Mouse (Mus musculus) megakaryocyte-erythroid progenitor cell, adult 5-6 weeks (primary cell): ENCODE measurements at regions not wholly inside any gene's neighbourhood (a gene's known extent, or its start where the extent isn't known, plus 50 kb on each side); places are given as distances from the start of the nearest gene placed in this dataset.

Experiments
- ATAC-seq: replicated peaks from 2 replicates; pipeline ENCODE4 v1.8.0; 2016; ENCODE audit warnings: mild to moderate bottlenecking, inconsistent platforms; ENCODE audit not compliant: severe bottlenecking, poor library complexity, low FRiP score, low TSS enrichment

GRCm38 (mm10) chr15:37166744-37167143 lies 159.2 kb upstream of the Zfp706 start:
- ATAC-seq = no peak

DNA sequence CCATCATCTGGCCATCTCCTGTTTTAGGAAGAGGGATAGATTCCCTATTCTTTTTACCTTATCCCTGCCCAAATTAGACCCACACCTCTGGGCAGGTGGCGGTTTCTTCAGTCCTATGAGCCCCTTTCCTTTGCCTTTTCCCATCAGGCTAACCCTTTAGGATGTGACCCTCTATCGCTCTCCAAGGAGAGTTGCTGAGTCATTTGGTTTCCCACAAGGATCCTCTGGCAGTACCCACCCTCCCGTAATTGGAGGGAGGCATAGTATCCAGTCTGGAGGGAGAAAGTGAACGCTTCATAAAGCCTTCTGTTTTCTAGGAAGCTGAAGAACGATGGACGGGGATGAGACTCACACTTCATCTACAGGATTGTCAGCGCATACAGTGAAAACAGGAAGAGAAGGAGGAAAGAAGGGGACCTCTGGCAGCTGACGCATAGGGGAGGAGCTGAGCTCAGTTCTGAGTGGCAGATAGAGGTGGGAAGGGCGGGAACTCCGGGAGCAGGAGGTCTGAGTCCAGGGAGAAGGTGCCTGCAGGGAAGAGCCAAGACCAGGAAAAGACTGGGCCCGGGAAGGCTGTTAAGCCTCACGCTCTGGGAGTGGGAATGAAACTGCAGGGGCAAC lies 158.4 kb upstream of the Zfp706 start:
- ATAC-seq = no peak

GRCm38 (mm10) chr15:37165216-37165615 lies 157.6 kb upstream of the Zfp706 start:
- no peak for ATAC-seq

DNA sequence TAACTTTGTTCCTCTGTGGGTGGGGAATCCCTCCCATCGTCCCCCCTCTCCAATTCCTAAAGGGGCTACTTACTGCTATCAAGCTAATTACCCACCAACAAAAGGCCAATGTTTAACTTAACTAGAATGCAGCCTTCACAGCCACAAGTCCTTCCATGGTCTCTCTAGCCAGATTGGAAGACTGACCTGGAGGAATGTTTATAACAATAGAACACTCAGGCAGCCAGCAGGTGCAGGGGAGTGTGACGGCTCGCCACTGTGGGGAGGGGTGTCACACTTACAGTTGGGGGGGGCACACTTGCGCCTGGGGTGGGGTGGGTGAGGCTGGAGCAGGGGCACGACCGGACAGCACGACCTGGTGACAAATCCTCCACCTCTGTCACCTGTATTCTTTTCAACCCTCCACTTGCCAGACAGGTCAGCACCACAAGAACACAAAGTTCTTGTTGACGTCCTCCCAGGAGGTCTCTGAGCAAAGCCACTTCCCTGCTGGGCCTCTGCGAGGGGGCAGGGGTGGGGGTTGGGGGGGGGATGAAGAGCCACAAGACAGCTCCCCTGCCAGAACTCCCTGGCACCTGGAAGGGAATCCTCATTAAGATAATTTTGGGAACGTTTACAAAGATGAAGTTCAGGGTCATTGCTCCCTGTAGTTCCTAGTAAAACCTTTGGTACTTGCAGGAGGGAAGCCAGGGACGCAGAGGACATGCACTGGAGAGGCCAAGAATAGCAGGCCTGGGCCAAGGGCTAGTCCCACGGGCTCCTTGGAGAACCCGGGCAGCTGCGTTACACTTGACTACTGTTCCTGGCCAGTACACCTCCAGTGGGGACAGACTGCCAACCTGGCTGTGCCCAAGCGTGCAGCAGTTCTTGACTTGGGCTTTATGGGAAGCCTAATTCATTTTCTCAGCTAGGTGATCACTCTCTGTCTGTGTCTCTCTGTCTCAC lies 156.9 kb upstream of the Zfp706 start:
- no peak for ATAC-seq

DNA sequence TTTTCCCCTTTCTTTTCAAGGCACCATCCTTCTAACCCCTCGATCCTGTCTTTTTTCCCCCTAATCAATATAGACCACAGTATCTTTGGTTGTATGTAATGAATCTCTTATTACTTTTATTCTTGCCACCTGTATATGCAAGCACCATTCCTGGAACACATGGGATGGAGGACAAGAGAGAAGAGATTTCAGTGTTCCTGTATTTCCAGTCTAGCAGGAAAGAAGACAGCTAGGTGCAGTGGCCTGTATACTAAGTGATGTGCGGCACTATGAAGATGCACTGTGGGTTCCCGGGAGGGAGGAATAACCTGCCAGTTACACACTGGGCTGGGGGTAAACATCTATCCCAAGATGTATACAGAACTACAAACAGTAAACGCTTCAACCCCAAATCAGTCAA lies 152.4 kb upstream of the Zfp706 start:
- no peak for ATAC-seq

DNA sequence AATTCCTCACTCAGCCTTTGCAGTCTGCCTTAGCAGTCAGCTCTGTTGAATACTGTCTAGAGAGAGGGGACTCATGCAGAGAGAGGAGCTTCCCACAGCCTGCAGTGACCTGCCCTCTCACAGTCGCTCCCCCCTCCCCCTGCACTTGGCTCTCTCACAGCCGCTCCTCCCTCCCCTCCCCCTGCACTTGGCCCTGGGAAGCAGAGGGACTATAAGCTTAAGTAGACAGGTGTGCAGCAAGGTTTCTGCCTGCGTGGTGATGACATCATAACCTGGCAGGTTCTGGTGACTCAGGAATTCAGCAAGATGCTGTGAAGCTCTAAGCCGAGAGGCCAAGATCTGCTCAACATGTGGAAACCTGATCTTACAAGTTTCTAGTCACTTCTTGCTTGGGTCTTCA lies 151.8 kb upstream of the Zfp706 start:
- ATAC-seq = no peak

- no peak for ATAC-seq
Observed at GRCm38 (mm10) chr15:37157386-37157785, 149.8 kb upstream of the Zfp706 start.

- no peak for ATAC-seq
Observed at GRCm38 (mm10) chr15:37154934-37155333, 147.4 kb upstream of the Zfp706 start.

DNA sequence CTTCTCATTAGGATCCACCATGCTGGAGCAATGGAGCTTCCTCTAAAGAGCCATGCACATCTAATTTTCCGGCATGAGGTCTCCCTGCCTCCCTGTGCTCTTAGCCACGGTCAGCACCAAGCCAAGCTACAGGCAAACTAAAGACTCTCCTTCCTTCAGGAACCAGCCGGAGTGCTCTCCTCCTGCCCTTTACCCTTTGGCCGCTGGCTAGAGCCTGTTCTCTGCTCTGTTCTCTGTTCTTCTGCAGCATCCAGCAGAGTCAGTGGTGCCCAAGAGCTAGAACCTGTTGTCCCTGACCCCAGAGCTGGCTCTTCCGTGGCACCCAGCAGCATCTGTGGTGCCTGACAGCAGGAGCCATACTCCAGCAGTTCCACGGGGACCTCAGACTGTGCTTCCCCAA lies 145.6 kb upstream of the Zfp706 start:
- no peak for ATAC-seq

- peak; percentile 60 for ATAC-seq
Observed at GRCm38 (mm10) chr15:37135590-37136164, 128.1 kb upstream of the Zfp706 start.

GRCm38 (mm10) chr15:37134913-37135589 lies 127.5 kb upstream of the Zfp706 start:
- peak; percentile 77 for ATAC-seq

DNA sequence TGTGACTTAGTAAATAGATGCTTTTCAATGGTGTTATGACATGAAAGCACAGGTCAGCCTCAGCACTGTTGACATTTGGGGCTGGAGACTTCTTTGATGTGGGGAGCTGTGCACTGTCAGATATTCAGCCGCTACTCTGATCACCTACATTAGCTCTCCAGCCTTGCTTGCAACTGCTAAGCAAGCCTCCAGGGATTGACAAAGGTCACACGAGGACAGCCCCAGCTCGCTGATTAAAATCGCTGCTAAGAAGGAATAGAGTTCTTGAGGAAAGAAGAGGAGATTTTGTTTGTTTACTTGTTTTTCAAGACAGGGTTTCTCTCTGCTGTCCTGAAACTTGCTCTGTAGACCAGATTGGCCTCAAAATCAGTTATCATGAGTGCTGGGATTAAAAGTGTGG lies 126.8 kb upstream of the Zfp706 start:
- ATAC-seq = no peak

DNA sequence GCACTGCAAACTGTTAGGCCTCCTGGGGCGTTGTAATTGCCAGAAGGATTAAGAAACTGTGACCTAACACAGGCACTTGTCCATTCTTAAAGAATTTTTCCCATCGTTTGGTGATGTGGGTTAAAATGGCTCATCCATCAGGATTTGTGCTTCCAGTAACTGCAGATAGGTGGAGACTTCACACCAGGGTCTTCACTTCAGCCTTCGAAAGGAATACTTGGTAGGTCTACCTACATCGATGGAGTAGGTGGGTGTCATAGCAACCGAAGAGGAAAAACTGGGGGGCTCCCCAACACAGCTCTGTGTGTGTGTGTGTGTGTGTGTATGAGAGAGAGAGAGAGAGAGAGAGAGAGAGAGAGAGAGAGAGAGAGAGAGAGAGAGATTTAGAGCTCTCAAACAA lies 126.3 kb upstream of the Zfp706 start:
- ATAC-seq = no peak

- ATAC-seq = no peak
Observed at GRCm38 (mm10) chr15:37127681-37128080, 120.1 kb upstream of the Zfp706 start.

GRCm38 (mm10) chr15:37127170-37127569 lies 119.6 kb upstream of the Zfp706 start:
- no peak for ATAC-seq

- no peak for ATAC-seq
Observed at GRCm38 (mm10) chr15:37125823-37126222, 118.2 kb upstream of the Zfp706 start.

DNA sequence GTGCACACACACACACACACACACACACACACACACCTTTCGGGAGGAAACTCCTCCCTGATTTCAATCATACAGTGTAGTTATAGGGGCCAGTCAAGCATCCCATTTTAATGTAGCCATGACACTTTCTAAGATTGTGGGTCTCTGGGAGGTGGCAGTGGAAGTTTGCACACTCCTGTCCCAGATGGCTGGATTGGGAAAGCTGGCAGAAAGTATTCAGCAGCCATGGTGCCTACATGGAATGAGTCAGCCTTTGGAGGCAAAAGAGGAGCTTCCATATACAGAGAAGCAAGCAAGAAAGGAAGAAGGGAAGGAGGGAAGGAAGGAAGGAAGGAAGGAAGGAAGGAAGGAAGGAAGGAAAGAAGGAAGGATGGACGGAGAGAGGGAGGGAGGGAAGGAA lies 117.4 kb upstream of the Zfp706 start:
- no peak for ATAC-seq

DNA sequence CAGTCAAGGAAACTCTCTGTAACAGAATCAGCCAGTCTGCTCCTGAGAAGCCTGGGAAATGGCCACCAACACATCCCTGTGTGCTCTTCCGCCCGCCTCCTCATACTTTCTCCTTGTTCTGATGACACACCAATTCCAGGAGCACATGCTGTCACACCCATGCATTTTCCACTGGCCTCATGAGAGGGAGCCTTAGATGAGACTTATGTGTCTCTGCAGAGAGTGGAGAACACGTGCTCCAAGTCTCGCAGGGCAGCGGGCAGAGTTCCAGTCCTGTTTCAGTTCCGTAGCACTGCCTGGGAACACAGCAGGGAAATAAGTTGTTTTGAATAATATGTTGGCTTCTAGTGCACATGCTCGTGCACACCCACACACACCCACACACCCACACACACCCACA lies 116.7 kb upstream of the Zfp706 start:
- ATAC-seq = no peak

GRCm38 (mm10) chr15:37120381-37120780 lies 112.8 kb upstream of the Zfp706 start:
- ATAC-seq = peak; percentile 71

DNA sequence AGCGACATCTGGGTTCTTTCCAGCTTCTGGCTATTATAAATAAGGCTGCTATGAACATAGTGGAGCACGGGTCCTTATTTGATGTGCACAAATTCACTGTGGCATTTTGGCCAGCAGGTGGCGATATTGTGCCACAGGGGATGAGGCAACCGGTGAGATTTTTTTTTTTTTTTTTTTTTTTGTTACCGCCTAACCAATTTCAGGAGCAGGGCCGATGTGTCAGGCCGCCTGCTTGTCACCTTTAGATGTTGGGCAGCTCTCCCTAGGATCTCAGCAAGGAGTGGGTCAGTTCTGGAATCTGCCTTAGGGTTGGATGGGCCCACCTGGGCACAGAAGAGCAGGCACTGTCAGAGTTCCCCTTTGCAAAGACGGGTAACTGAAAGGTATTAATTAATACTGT lies 106.5 kb upstream of the Zfp706 start:
- no peak for ATAC-seq
